Mouse (Mus musculus) lung, embryonic 14.5 days (tissue): ENCODE data around the gene Pcsk5. TPM values are rescaled to one million over a fixed set of nuclear protein-coding genes. Genes with fewer than 3 reads are reported as not detected.
A peak's percentile ranks its signal among the peaks of the same experiment; 100 is the strongest.

Experiments used
- ATAC-seq: fragments of 200-750 bp; cut with Nextera tagmentation; 2 replicates; pipeline ENCODE4 v1.8.0; 2017; ENCODE audit warnings: mild to moderate bottlenecking, moderate TSS enrichment, moderate library complexity; ENCODE audit not compliant: insufficient read depth
- DNase-seq: peaks from one replicate; pipeline ENCODE4 v3.0.0-alpha.2; 2015
- H3K27ac ChIP-seq: fragments of 300-500 bp; sonication (generic); 2 replicates; pipeline ENCODE4 v1.5.1; 2014; ENCODE audit warnings: low read depth, mild to moderate bottlenecking, moderate library complexity
- H3K27me3 ChIP-seq: fragments of 300-500 bp; sonication (generic); 2 replicates; pipeline ENCODE4 v1.6.1; 2014; ENCODE audit warnings: low read length, control low read depth; ENCODE audit not compliant: insufficient read depth
- H3K36me3 ChIP-seq: fragments of 300-500 bp; sonication (generic); 2 replicates; pipeline ENCODE4 v1.6.1; 2014; ENCODE audit warnings: control low read depth; ENCODE audit not compliant: insufficient read depth
- H3K4me1 ChIP-seq: fragments of 300-500 bp; sonication (generic); 2 replicates; pipeline ENCODE4 v1.6.1; 2014; ENCODE audit warnings: antibody characterized with exemption, control low read depth; ENCODE audit not compliant: insufficient read depth
- H3K4me2 ChIP-seq: fragments of 300-500 bp; sonication (generic); 2 replicates; pipeline ENCODE4 v1.6.1; 2014; ENCODE audit warnings: mild to moderate bottlenecking
- H3K4me3 ChIP-seq: fragments of 300-500 bp; sonication (generic); 2 replicates; pipeline ENCODE4 v1.5.1; 2014; ENCODE audit warnings: low read depth, low read length
- H3K9ac ChIP-seq: fragments of 300-500 bp; sonication (generic); 2 replicates; pipeline ENCODE4 v1.6.1; 2014
- H3K9me3 ChIP-seq: fragments of 300-500 bp; sonication (generic); 2 replicates; pipeline ENCODE4 v1.6.1; 2016; ENCODE audit warnings: low read depth, low read length, control low read depth
- CTCF ChIP-seq: IDR thresholded peaks from 2 replicates; pipeline ENCODE4 v1.5.1; 2016; ENCODE audit warnings: antibody characterized with exemption, low read depth
- WGBS: fragments of 180-500 bp; shearing (Covaris S2); extraction: QIAGEN DNeasy Blood & Tissue Kit; methylation state at CpG from one replicate; pipeline ENCODE4 v1.1.7; 2014; 5-methylcytosine and 5-hydroxymethylcytosine counted together
- polyA plus RNA-seq: library from polyadenylated mRNA; unstranded; fragments of >200 nt; fragmentation: Nextera tagmentation; extraction: Ambion mirVana; gene quantifications from 2 replicates; pipeline ENCODE4 v1.2.1, GENCODE M21; 2014

Pcsk5 gene
- polyA plus RNA-seq, 1 experiment from 2014 or later, result 19.0 TPM

- TF ChIP-seq CTCF, result peak; percentile 23; the same call in 1 of the 2 replicates
- no peak overlapping the region for H3K4me3 ChIP-seq
- no peak overlapping the region for H3K27ac ChIP-seq
- H3K9ac ChIP-seq, result no peak overlapping the region
- DNase-seq (no peak), ATAC-seq (no peak)
- no peaks in the 10 kb centered on the region for H3K36me3 ChIP-seq
- H3K9me3 ChIP-seq, result no peaks in the 10 kb centered on the region
- 78% methylated on average over 5 of the region's 5 CpGs for WGBS
- no peak overlapping the region for H3K4me2 ChIP-seq
- no peaks in the 10 kb centered on the region for H3K27me3 ChIP-seq
- H3K4me1 ChIP-seq, result no peaks in the 10 kb centered on the region
Measured at GRCm38 (mm10) chr19:17769610-17770399, 67.6 kb downstream of the Pcsk5 start.

DNA sequence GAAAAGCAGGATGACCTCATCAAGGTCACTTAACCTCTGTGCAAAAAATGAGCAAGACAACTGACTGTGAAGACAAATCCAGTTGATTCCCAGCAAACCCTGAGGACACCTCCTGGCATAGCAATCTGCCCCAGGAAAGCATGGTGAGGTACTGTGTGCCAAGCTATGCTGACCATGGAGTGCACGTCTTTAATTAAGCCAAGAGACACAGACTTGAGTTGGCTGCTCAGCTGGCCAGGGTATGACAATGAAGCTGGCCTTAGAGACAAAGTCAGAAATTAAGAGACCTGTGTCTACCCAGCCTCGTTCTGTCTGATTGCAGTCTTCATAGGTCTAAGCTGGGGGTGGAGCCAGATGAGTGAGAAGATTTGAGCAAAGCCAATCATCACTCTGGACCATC, 72.4 kb downstream of the Pcsk5 start:
- Histone ChIP-seq H3K27me3 (no peaks in the 10 kb centered on the region), H3K4me3 (no peak overlapping the region), H3K36me3 (no peaks in the 10 kb centered on the region), H3K27ac (no peak overlapping the region), H3K9me3 (no peaks in the 10 kb centered on the region), H3K4me2 (no peak overlapping the region), H3K4me1 (no peaks in the 10 kb centered on the region), H3K9ac (no peak overlapping the region)
- 88% methylated on average over 2 of the region's 2 CpGs for WGBS
- DNase-seq (no peak), ATAC-seq (no peak)
- TF ChIP-seq CTCF, result no peak

DNA sequence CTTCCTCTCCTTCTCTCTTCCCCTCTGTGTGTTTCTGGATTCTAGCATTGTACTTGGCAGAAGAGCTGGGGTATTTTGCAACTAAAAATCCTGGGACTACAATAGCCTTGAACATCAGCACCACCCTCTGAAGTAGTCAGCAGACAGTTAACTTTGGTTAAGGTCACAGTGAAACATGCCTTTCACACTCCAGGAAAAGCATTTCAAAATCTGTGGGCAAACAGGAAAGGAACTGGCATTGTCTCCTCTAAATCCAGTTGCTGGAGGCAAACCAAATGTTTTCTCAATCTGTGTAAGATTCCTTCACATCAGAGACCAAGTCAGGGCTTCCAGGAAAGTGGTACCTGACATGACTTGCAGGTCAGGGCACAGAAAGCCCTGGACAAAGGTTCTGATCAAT, 74.7 kb downstream of the Pcsk5 start:
- H3K27me3 ChIP-seq, result no peaks in the 10 kb centered on the region
- no peak overlapping the region for H3K4me3 ChIP-seq
- no peaks in the 10 kb centered on the region for H3K36me3 ChIP-seq
- ATAC-seq (no peak), DNase-seq (no peak)
- no peaks in the 10 kb centered on the region for H3K4me1 ChIP-seq
- H3K9ac ChIP-seq, result no peak overlapping the region
- H3K4me2 ChIP-seq, result no peak overlapping the region
- no peak overlapping the region for H3K27ac ChIP-seq
- H3K9me3 ChIP-seq, result no peaks in the 10 kb centered on the region
- no peak for TF ChIP-seq CTCF

DNA sequence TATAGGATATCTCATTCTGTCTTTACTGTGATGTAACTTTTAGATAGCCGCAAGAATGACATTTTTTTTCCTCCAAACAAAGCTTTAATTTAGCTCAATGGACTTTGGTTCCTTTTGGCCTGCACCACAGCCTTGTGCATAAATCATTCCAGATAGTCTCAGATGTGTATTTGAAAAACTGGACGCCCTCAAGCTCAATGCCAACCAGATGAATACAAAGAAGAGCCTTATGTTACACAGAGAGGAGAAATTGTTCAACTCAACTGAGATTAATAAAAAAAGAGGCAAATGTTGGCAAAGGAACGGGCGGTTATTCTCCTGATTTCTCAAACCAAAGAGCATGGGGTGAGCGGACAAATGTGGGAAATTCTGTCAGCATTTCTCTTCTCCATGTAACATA, 75.8 kb downstream of the Pcsk5 start:
- no peak overlapping the region for H3K4me2 ChIP-seq
- 85% methylated on average over 5 of the region's 5 CpGs for WGBS
- H3K9ac ChIP-seq, result no peak overlapping the region
- ATAC-seq, result no peak
- H3K4me1 ChIP-seq, result no peaks in the 10 kb centered on the region
- H3K27ac ChIP-seq, result no peak overlapping the region
- H3K4me3 ChIP-seq, result no peak overlapping the region
- H3K9me3 ChIP-seq, result no peaks in the 10 kb centered on the region
- no peak for TF ChIP-seq CTCF
- no peaks in the 10 kb centered on the region for H3K27me3 ChIP-seq
- DNase-seq, result no peak
- H3K36me3 ChIP-seq, result no peaks in the 10 kb centered on the region

DNA sequence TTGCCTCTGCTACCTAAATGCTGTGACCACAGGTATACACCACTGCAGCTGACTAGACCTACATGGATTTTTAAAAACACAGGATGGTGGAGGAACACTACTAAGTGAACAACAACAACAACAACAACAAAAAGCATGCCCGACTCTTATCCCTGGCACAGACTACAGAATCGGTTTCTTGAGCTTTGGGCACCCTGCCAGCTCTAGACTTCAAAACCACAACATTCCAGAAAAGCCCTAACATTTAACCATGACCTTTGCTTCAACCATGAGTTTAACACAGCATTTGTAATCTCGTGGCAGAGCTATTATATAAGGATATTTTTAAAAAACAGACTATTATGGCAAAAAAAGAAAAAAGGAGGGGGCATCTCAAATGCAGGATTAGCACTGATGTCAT, 84.6 kb downstream of the Pcsk5 start:
- no peak overlapping the region for H3K27ac ChIP-seq
- H3K4me1 ChIP-seq, result no peaks in the 10 kb centered on the region
- H3K4me2 ChIP-seq, result no peak overlapping the region
- H3K36me3 ChIP-seq, result no peaks in the 10 kb centered on the region
- WGBS, result 38% methylated on average over 3 of the region's 3 CpGs
- DNase-seq, result peak; percentile 69
- H3K9me3 ChIP-seq, result no peaks in the 10 kb centered on the region
- no peaks in the 10 kb centered on the region for H3K27me3 ChIP-seq
- H3K4me3 ChIP-seq, result no peak overlapping the region
- TF ChIP-seq CTCF, result no peak
- no peak overlapping the region for H3K9ac ChIP-seq
- ATAC-seq, result no peak; the same call in 1 of the 2 replicates

- no peaks in the 10 kb centered on the region for H3K4me1 ChIP-seq
- no peak overlapping the region for H3K4me2 ChIP-seq
- WGBS, result 92% methylated on average over 3 of the region's 3 CpGs
- no peak for TF ChIP-seq CTCF
- no peak for ATAC-seq
- H3K4me3 ChIP-seq, result no peak overlapping the region
- no peak overlapping the region for H3K9ac ChIP-seq
- no peaks in the 10 kb centered on the region for H3K9me3 ChIP-seq
- H3K27ac ChIP-seq, result no peak overlapping the region
- DNase-seq, result no peak
- H3K36me3 ChIP-seq, result no peaks in the 10 kb centered on the region
- H3K27me3 ChIP-seq, result no peaks in the 10 kb centered on the region
Measured at GRCm38 (mm10) chr19:17748331-17748730, 89.1 kb downstream of the Pcsk5 start.

GRCm38 (mm10) chr19:17745380-17745779, 92.1 kb downstream of the Pcsk5 start:
- no peaks in the 10 kb centered on the region for H3K36me3 ChIP-seq
- no peaks in the 10 kb centered on the region for H3K27me3 ChIP-seq
- TF ChIP-seq CTCF, result no peak
- no peak for DNase-seq
- 75% methylated on average over 2 of the region's 2 CpGs for WGBS
- no peak overlapping the region for H3K27ac ChIP-seq
- no peaks in the 10 kb centered on the region for H3K9me3 ChIP-seq
- H3K4me3 ChIP-seq, result no peak overlapping the region
- no peak for ATAC-seq
- no peaks in the 10 kb centered on the region for H3K4me1 ChIP-seq
- no peak overlapping the region for H3K9ac ChIP-seq
- no peak overlapping the region for H3K4me2 ChIP-seq
